Comparison of ENCODE assay signal across 12 mouse cellular contexts in genomic region chr11:85888451-85888961, GRCm38 (mm10). TPM values are rescaled to one million over a fixed set of nuclear protein-coding genes. Genes with fewer than 3 reads are reported as not detected.
DNase-seq lines count a peak whose midpoint lies in the region; ATAC-seq and TF ChIP-seq lines count a peak whose summit lies in the region.
"Had no signal": no experiment of that assay in that cellular context is flagged by ENCODE, and none has a peak within 500 bp of the region (broad histone marks: within the 10 kb centered on the region; RNA-seq: fewer than 3 reads in every experiment).

No protein-coding gene starts in this region.

- intact Hi-C loops in gastrocnemius, adult 2 months (cut with DNase I), result no loop called here

- no peaks in the 10 kb centered on the region for H3K36me3 ChIP-seq in kidney, postnatal 0 days (ENCODE audit: insufficient read depth, low read length)
- H3K36me3 ChIP-seq in limb, embryonic 15.5 days, result no peaks in the 10 kb centered on the region

- ATAC-seq in kidney, postnatal 0 days (replicated peaks; ENCODE audit: low FRiP score, low read depth), result no peak
- ATAC-seq in limb, embryonic 15.5 days (ENCODE audit: insufficient number of reproducible peaks, low FRiP score, low TSS enrichment, low read depth), result no peak
- ATAC-seq: forebrain, embryonic 14.5 days had no signal

- H3K9me3 ChIP-seq in kidney, postnatal 0 days (replicated peaks; ENCODE audit: low read length), result no peaks in the 10 kb centered on the region
- H3K9me3 ChIP-seq in limb, embryonic 15.5 days, result no peaks in the 10 kb centered on the region

- no peak overlapping the region for H3K27ac ChIP-seq in kidney, postnatal 0 days
- peak overlapping the region; percentile 84 for H3K27ac ChIP-seq in limb, embryonic 15.5 days
- no peak overlapping the region for H3K27ac ChIP-seq in gastrocnemius, adult 2 months
- H3K27ac ChIP-seq: macrophage had no signal

- no peak for TF ChIP-seq CTCF in kidney, postnatal 0 days (IDR thresholded peaks at IDR 0.05; ENCODE audit: low read depth)
- TF ChIP-seq CTCF in gastrocnemius, adult 2 months (IDR thresholded peaks at IDR 0.05), result no peak

- 0 out of 2 replicates have a peak, but pooled peaks cover 4% of the 10 kb centered on the region for H3K4me1 ChIP-seq in kidney, postnatal 0 days (replicated peaks; ENCODE audit: insufficient read depth, low read length)
- H3K4me1 ChIP-seq in limb, embryonic 15.5 days, result peaks cover 29% of the 10 kb centered on the region

- 0 out of 2 replicates have a peak overlapping the region, but pooled peaks have one; percentile 9 for H3K4me2 ChIP-seq in kidney, postnatal 0 days (ENCODE audit: low read length)
- H3K4me2 ChIP-seq in limb, embryonic 15.5 days, result peak overlapping the region; percentile 50

- no peak overlapping the region for H3K9ac ChIP-seq in kidney, postnatal 0 days (ENCODE audit: low read depth, low read length)
- peak overlapping the region; percentile 39 for H3K9ac ChIP-seq in limb, embryonic 15.5 days

- DNase-seq in kidney, postnatal 0 days (ENCODE audit: low spot score), result peak; percentile 27
- DNase-seq in kidney, postnatal 36 days, result no peak
- peak; percentile 29 for DNase-seq in R1 (ENCODE audit: low read depth, low spot score)
- DNase-seq in embryo, embryonic 10 days (ENCODE audit: low spot score), result peak; percentile 60
- DNase-seq in layer of hippocampus, adult 8-10 months (ENCODE audit: low spot score in 2 of 2), result no peak
- no peak for DNase-seq in gastrocnemius, adult 2 months
- no peak for DNase-seq in cerebellum, adult 11-12 months
- DNase-seq: kidney, adult 11 months; right cerebral cortex, adult 18-20 months had no signal

- H3K4me3 ChIP-seq in kidney, postnatal 0 days (replicated peaks; ENCODE audit: low read depth, low read length), result no peak overlapping the region
- H3K4me3 ChIP-seq in limb, embryonic 15.5 days, result peak overlapping the region; percentile 44
- no peak overlapping the region for H3K4me3 ChIP-seq in gastrocnemius, adult 2 months

- WGBS in kidney, postnatal 0 days, result 6% methylated on average over 26 of the region's 26 CpGs
- 13% methylated on average over 26 of the region's 26 CpGs for WGBS in limb, embryonic 15.5 days

- H3K27me3 ChIP-seq in kidney, postnatal 0 days (ENCODE audit: insufficient read depth, low read length), result peaks cover 80% of the 10 kb centered on the region
- peaks cover 76% of the 10 kb centered on the region for H3K27me3 ChIP-seq in limb, embryonic 15.5 days

RNA-seq across cellular contexts. Expression of gene Tbx4, which starts 2.3 kb away (rescaled TPM):
- 0.07 and 0.09 TPM in 2 replicates for polyA plus RNA-seq in kidney, postnatal 0 days (2015; fragmentation: Nextera tagmentation; extraction: Ambion mirVana)
- 14.9 and 21.9 TPM in 2 replicates for polyA plus RNA-seq in limb, embryonic 15.5 days (2015; fragmentation: Nextera tagmentation; extraction: Ambion mirVana)
- under 1 TPM; 0.11 to 0.17 (median 0.14) TPM for total RNA-seq in layer of hippocampus, adult 8-10 months (2022)
- total RNA-seq in gastrocnemius, adult 2 months (2021), result 1 to 10 TPM in 1 of 2 experiments, under 1 TPM in 1; 0.87 to 1.8 TPM
- polyA plus RNA-seq: macrophage had no signal

RNA-seq across cellular contexts. Expression of gene Gm11444, which starts 38.4 kb away (rescaled TPM):
- not detected in 2 replicates for polyA plus RNA-seq in kidney, postnatal 0 days (2015; fragmentation: Nextera tagmentation; extraction: Ambion mirVana)
- polyA plus RNA-seq in limb, embryonic 15.5 days (2015; fragmentation: Nextera tagmentation; extraction: Ambion mirVana), result not detected in 2 replicates
- not detected for total RNA-seq in layer of hippocampus, adult 8-10 months (2022)
- not detected for total RNA-seq in gastrocnemius, adult 2 months (2021)
- polyA plus RNA-seq: forebrain, embryonic 14.5 days; macrophage had no signal

RNA-seq across cellular contexts. Expression of gene Tbx2, which starts 56.2 kb away (rescaled TPM):
- polyA plus RNA-seq in kidney, postnatal 0 days (2015; fragmentation: Nextera tagmentation; extraction: Ambion mirVana), result 15.6 and 22.5 TPM in 2 replicates
- polyA plus RNA-seq in limb, embryonic 15.5 days (2015; fragmentation: Nextera tagmentation; extraction: Ambion mirVana), result 3.4 and 4.1 TPM in 2 replicates
- total RNA-seq in layer of hippocampus, adult 8-10 months (2022), result 1 to 10 TPM; 1.4 to 2.0 (median 1.7) TPM
- total RNA-seq in gastrocnemius, adult 2 months (2021), result 1 to 10 TPM; 1.7 to 3.6 TPM
- polyA plus RNA-seq: macrophage had no signal

Comparison
In these comparisons a context has a peak if more than half of its experiments do, and no peak if none do; other contexts are left out.
1. DNase-seq: peak in kidney, postnatal 0 days (single experiment), R1 (single experiment) and embryo, embryonic 10 days (single experiment); none in kidney, postnatal 36 days (0 of 2), layer of hippocampus, adult 8-10 months (0 of 2), gastrocnemius, adult 2 months (single experiment) and cerebellum, adult 11-12 months (single experiment).